8 mouse cellular contexts compared by ENCODE assay signal in genomic region chr7:16946441-16947348, GRCm38 (mm10). TPM values are rescaled to one million over a fixed set of nuclear protein-coding genes. Genes with fewer than 3 reads are reported as not detected.
A peak's percentile ranks its signal among the peaks of the same experiment; 100 is the strongest.
DNase-seq lines count a peak whose midpoint lies in the region; ATAC-seq and TF ChIP-seq lines count a peak whose summit lies in the region.

No protein-coding gene starts in this region.

- H3K36me3 ChIP-seq in forebrain, embryonic 16.5 days (ENCODE audit: control insufficient read depth, insufficient read depth) = no peaks in the 10 kb centered on the region
- no peaks in the 10 kb centered on the region; the same call in 1 of the 2 replicates for H3K36me3 ChIP-seq in neural tube, embryonic 15.5 days

- H3K27ac ChIP-seq in left cerebral cortex, adult 2 months = peak overlapping the region; percentile 99
- H3K27ac ChIP-seq in forebrain, embryonic 16.5 days (ENCODE audit: low read length) = peak overlapping the region; percentile 71
- peak overlapping the region; percentile 93 for H3K27ac ChIP-seq in neural tube, embryonic 15.5 days (replicated peaks)

- H3K27me3 ChIP-seq in forebrain, embryonic 16.5 days (replicated peaks; ENCODE audit: control insufficient read depth, insufficient read depth, low read length) = peaks cover 8% of the 10 kb centered on the region; the same call in 1 of the 2 replicates
- H3K27me3 ChIP-seq in neural tube, embryonic 15.5 days (replicated peaks) = no peaks in the 10 kb centered on the region

- intact Hi-C loops in left cerebral cortex, adult 2 months (cut with DNase I) = no loop called here

- TF ChIP-seq CTCF in left cerebral cortex, adult 2 months (IDR thresholded peaks at IDR 0.05) = peak; percentile 30

- H3K4me3 ChIP-seq in left cerebral cortex, adult 2 months = peak overlapping the region; percentile 83
- peak overlapping the region; percentile 57 for H3K4me3 ChIP-seq in forebrain, embryonic 16.5 days (replicated peaks; ENCODE audit: low read length)
- H3K4me3 ChIP-seq in neural tube, embryonic 15.5 days (replicated peaks) = peak overlapping the region; percentile 68

- ATAC-seq in forebrain, embryonic 16.5 days = no peak
- no peak for ATAC-seq in neural tube, embryonic 15.5 days (ENCODE audit: low FRiP score)

- H3K4me2 ChIP-seq in forebrain, embryonic 16.5 days (ENCODE audit: low read length) = peak overlapping the region; percentile 81
- peak overlapping the region; percentile 93 for H3K4me2 ChIP-seq in neural tube, embryonic 15.5 days

- H3K4me1 ChIP-seq in forebrain, embryonic 16.5 days (replicated peaks; ENCODE audit: control insufficient read depth, insufficient read depth, low read length) = peaks cover 70% of the 10 kb centered on the region
- H3K4me1 ChIP-seq in neural tube, embryonic 15.5 days = peaks cover 84% of the 10 kb centered on the region

- no peaks in the 10 kb centered on the region for H3K9me3 ChIP-seq in forebrain, embryonic 16.5 days (ENCODE audit: control insufficient read depth, low read length)
- no peaks in the 10 kb centered on the region for H3K9me3 ChIP-seq in neural tube, embryonic 15.5 days (replicated peaks)

- DNase-seq in left cerebral cortex, adult 2 months (ENCODE audit: extremely low spot score in 1 of 2, low spot score in 2 of 2) = peak; percentile 35 to 43
- DNase-seq in left cerebral cortex, adult 8-10 months (ENCODE audit: low spot score in 2 of 2) = no peak
- DNase-seq in cerebellum, adult 18-20 months = peak; percentile 75 to 82
- peak; percentile 55 to 60 for DNase-seq in kidney, postnatal 4 days
- no peak for DNase-seq in layer of hippocampus, adult 18-20 months (ENCODE audit: low spot score in 2 of 2)
- no peak for DNase-seq in layer of hippocampus, postnatal 25 days (ENCODE audit: extremely low spot score in 1 of 2, low spot score in 1 of 2)

- WGBS in forebrain, embryonic 16.5 days = 2% methylated on average over 53 of the region's 53 CpGs
- 2% methylated on average over 53 of the region's 53 CpGs for WGBS in neural tube, embryonic 15.5 days

- H3K9ac ChIP-seq in forebrain, embryonic 16.5 days (replicated peaks; ENCODE audit: low read depth, low read length) = peak overlapping the region; percentile 76
- H3K9ac ChIP-seq in neural tube, embryonic 15.5 days (replicated peaks) = peak overlapping the region; percentile 90

RNA-seq across cellular contexts. Expression of gene Pnmal2, which starts 2.2 kb away (rescaled TPM):
- total RNA-seq in left cerebral cortex, adult 2 months (2021) = 100 to 1,000 TPM; 304 to 311 TPM
- 100 to 1,000 TPM; 270 to 304 (median 294) TPM for total RNA-seq in left cerebral cortex, adult 8-10 months (2022)
- polyA plus RNA-seq in forebrain, embryonic 16.5 days (2015; fragmentation: Nextera tagmentation; extraction: Ambion mirVana) = 85.3 and 118 TPM in 2 replicates
- 117 and 137 TPM in 2 replicates for polyA plus RNA-seq in neural tube, embryonic 15.5 days (2015; fragmentation: Nextera tagmentation; extraction: Ambion mirVana)
- 100 to 1,000 TPM; 370 to 415 TPM for total RNA-seq in layer of hippocampus, adult 18-20 months (2021)
- 100 to 1,000 TPM; 320 to 337 TPM for total RNA-seq in layer of hippocampus, postnatal 25 days (2021)

RNA-seq across cellular contexts. Expression of gene Pnmal1, which starts 12.8 kb away (rescaled TPM):
- 100 to 1,000 TPM; 106 to 118 TPM for total RNA-seq in left cerebral cortex, adult 2 months (2021)
- total RNA-seq in left cerebral cortex, adult 8-10 months (2022) = 100 to 1,000 TPM; 101 to 107 (median 104) TPM
- polyA plus RNA-seq in forebrain, embryonic 16.5 days (2015; fragmentation: Nextera tagmentation; extraction: Ambion mirVana) = 50.1 and 60.9 TPM in 2 replicates
- polyA plus RNA-seq in neural tube, embryonic 15.5 days (2015; fragmentation: Nextera tagmentation; extraction: Ambion mirVana) = 43.3 and 52.0 TPM in 2 replicates
- 100 to 1,000 TPM; 118 to 134 TPM for total RNA-seq in layer of hippocampus, adult 18-20 months (2021)
- 100 to 1,000 TPM; 104 to 117 TPM for total RNA-seq in layer of hippocampus, postnatal 25 days (2021)

RNA-seq across cellular contexts. Expression of gene Calm3, which starts 22.8 kb away (rescaled TPM):
- total RNA-seq in left cerebral cortex, adult 2 months (2021) = 1,000 to 10,000 TPM; 1,732 to 1,834 TPM
- total RNA-seq in left cerebral cortex, adult 8-10 months (2022) = 1,000 to 10,000 TPM; 1,595 to 1,874 (median 1,737) TPM
- polyA plus RNA-seq in forebrain, embryonic 16.5 days (2015; fragmentation: Nextera tagmentation; extraction: Ambion mirVana) = 308 and 333 TPM in 2 replicates
- polyA plus RNA-seq in neural tube, embryonic 15.5 days (2015; fragmentation: Nextera tagmentation; extraction: Ambion mirVana) = 336 and 404 TPM in 2 replicates
- total RNA-seq in layer of hippocampus, adult 18-20 months (2021) = 1,000 to 10,000 TPM; 2,132 to 2,161 TPM
- total RNA-seq in layer of hippocampus, postnatal 25 days (2021) = 1,000 to 10,000 TPM; 2,256 to 2,439 TPM

RNA-seq across cellular contexts. Expression of gene Gm42372, which starts 36.2 kb away (rescaled TPM):
- total RNA-seq in left cerebral cortex, adult 2 months (2021) = 10 to 100 TPM; 62.3 to 67.7 TPM
- total RNA-seq in left cerebral cortex, adult 8-10 months (2022) = 10 to 100 TPM; 60.8 to 66.8 (median 62.2) TPM
- polyA plus RNA-seq in forebrain, embryonic 16.5 days (2015; fragmentation: Nextera tagmentation; extraction: Ambion mirVana) = 3.7 and 4.1 TPM in 2 replicates
- 5.7 and 6.4 TPM in 2 replicates for polyA plus RNA-seq in neural tube, embryonic 15.5 days (2015; fragmentation: Nextera tagmentation; extraction: Ambion mirVana)
- 10 to 100 TPM; 53.4 to 54.0 TPM for total RNA-seq in layer of hippocampus, adult 18-20 months (2021)
- 10 to 100 TPM; 52.6 to 53.6 TPM for total RNA-seq in layer of hippocampus, postnatal 25 days (2021)

RNA-seq across cellular contexts. Expression of gene Ptgir, which starts 40.4 kb away (rescaled TPM):
- under 1 TPM; 0.11 to 0.21 TPM for total RNA-seq in left cerebral cortex, adult 2 months (2021)
- total RNA-seq in left cerebral cortex, adult 8-10 months (2022) = under 1 TPM in 3 of 4 experiments, not detected in 1; 0.11 to 0.16 (median 0.13) TPM
- 0.15 TPM in 2 replicates for polyA plus RNA-seq in forebrain, embryonic 16.5 days (2015; fragmentation: Nextera tagmentation; extraction: Ambion mirVana)
- polyA plus RNA-seq in neural tube, embryonic 15.5 days (2015; fragmentation: Nextera tagmentation; extraction: Ambion mirVana) = 1.1 and 1.3 TPM in 2 replicates
- under 1 TPM in 1 of 2 experiments, not detected in 1; 0.10 TPM for total RNA-seq in layer of hippocampus, adult 18-20 months (2021)
- total RNA-seq in layer of hippocampus, postnatal 25 days (2021) = under 1 TPM in 1 of 2 experiments, not detected in 1; 0.09 TPM

Comparison
In these comparisons a context has a peak if more than half of its experiments do, and no peak if none do; other contexts are left out.
1. DNase-seq: peak in left cerebral cortex, adult 2 months (2 of 2), cerebellum, adult 18-20 months (2 of 2) and kidney, postnatal 4 days (2 of 2); none in left cerebral cortex, adult 8-10 months (0 of 2), layer of hippocampus, adult 18-20 months (0 of 2) and layer of hippocampus, postnatal 25 days (0 of 2).
2. Peak in every context shown above with its lines, with median percentiles within 50 percentile points of each other: H3K27ac ChIP-seq and H3K4me3 ChIP-seq.